Mouse (Mus musculus) brain, embryonic 14.5 days (tissue): ENCODE results near the gene Arf6.

ENCODE experiments used
- CTCF ChIP-seq: fragments of 200-500 bp; IDR thresholded peaks from 2 replicates; pipeline ENCODE4 v1.5.1; 2012; ENCODE audit warnings: inconsistent platforms, mild to moderate bottlenecking, moderate library complexity, borderline replicate concordance; ENCODE audit not compliant: insufficient read depth, insufficient read length; ENCODE audit errors: extremely low read depth
- POLR2A ChIP-seq: fragments of 200-500 bp; IDR thresholded peaks from 2 replicates; pipeline ENCODE4 v1.6.1; 2012; ENCODE audit warnings: mild to moderate bottlenecking, inconsistent platforms, borderline replicate concordance; ENCODE audit not compliant: poor library complexity, insufficient read depth, insufficient read length, severe bottlenecking; ENCODE audit errors: extremely low read depth

DNA sequence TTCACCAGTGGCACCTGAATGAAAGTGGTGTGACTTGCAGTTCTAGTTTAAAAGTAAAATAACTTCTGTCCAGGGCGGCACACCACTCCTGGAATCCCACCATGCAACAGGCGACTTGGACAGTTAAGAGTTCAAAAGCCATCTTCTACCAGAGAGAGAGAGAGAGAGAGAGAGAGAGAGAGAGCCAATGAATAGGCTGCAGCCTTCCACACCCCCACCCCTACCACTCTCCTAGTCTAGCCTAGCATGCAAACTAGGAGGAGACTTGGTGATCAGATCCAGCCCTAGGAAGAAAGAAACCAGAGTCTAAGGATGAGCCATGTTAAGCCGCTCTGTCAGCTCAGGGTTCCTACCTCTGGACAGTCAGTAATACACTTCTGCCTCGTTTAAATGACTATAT is 9.6 kb upstream of the Arf6 start:
- TF ChIP-seq POLR2A = no peak
- no peak for TF ChIP-seq CTCF
